In the genomic region with DNA sequence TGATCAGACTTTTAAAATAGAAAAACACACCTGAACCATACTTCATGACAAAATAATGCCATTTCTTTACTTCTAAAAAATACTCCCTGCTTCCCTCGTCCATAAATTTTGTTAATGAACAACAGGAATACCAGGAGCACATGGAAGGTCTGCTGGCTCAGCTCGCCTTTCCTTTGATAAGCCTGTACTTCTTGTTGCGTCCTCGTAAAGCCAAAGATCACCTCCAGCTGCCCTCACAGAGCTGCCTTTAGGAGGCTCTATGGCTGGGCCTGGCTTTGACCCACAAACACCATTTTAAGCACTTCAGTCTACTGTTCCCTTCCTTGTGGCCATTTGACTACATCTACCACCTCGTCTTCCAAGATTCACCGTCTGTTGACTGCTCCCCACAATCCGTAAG, we compare ENCODE assay signal across 23 mouse cellular contexts.
A peak's percentile ranks its signal among the peaks of the same experiment; 100 is the strongest.
DNase-seq lines count a peak whose midpoint lies in the region; ATAC-seq and TF ChIP-seq lines count a peak whose summit lies in the region.
"Had no signal": no experiment of that assay in that cellular context is flagged by ENCODE, and none has a peak within 500 bp of the region (broad histone marks: within the 10 kb centered on the region; RNA-seq: fewer than 3 reads in every experiment).

No protein-coding gene starts in this region.

- 93% methylated on average over 7 of the region's 7 CpGs for WGBS in midbrain, embryonic 10.5 days
- WGBS in midbrain, embryonic 15.5 days: 92% methylated on average over 7 of the region's 7 CpGs
- WGBS in limb, embryonic 10.5 days: 52% methylated on average over 7 of the region's 7 CpGs

- H3K9me3 ChIP-seq in midbrain, embryonic 10.5 days (replicated peaks): peaks cover 5% of the 10 kb centered on the region; the same call in 1 of the 2 replicates
- no peaks in the 10 kb centered on the region for H3K9me3 ChIP-seq in midbrain, embryonic 15.5 days
- no peaks in the 10 kb centered on the region for H3K9me3 ChIP-seq in limb, embryonic 10.5 days (replicated peaks)
- H3K9me3 ChIP-seq: forebrain, embryonic 15.5 days; heart, embryonic 15.5 days had no signal

- peak overlapping the region; percentile 50 for H3K27ac ChIP-seq in gastrocnemius, adult 2 months
- 0 out of 2 replicates have a peak overlapping the region, but pooled peaks have one; percentile 6 for H3K27ac ChIP-seq in midbrain, embryonic 10.5 days (replicated peaks)
- H3K27ac ChIP-seq in midbrain, embryonic 15.5 days: no peak overlapping the region
- 0 out of 2 replicates have a peak overlapping the region, but pooled peaks have one; percentile 1 for H3K27ac ChIP-seq in limb, embryonic 10.5 days
- H3K27ac ChIP-seq: embryonic facial prominence, embryonic 15.5 days; forebrain, embryonic 10.5 days; forebrain, embryonic 15.5 days; heart, adult 2 months; heart, embryonic 15.5 days had no signal

- H3K4me2 ChIP-seq in midbrain, embryonic 15.5 days: no peak overlapping the region
- H3K4me2 ChIP-seq: embryonic facial prominence, embryonic 15.5 days; forebrain, embryonic 15.5 days; heart, embryonic 11.5 days; heart, embryonic 15.5 days had no signal

- H3K27me3 ChIP-seq in midbrain, embryonic 10.5 days (ENCODE audit: low read depth, poor library complexity, severe bottlenecking): no peaks in the 10 kb centered on the region
- no peaks in the 10 kb centered on the region for H3K27me3 ChIP-seq in midbrain, embryonic 15.5 days (replicated peaks)
- no peaks in the 10 kb centered on the region for H3K27me3 ChIP-seq in limb, embryonic 10.5 days (ENCODE audit: low read depth, poor library complexity, severe bottlenecking)
- H3K27me3 ChIP-seq: CH12.LX; embryonic facial prominence, embryonic 15.5 days; forebrain, embryonic 15.5 days; heart, embryonic 15.5 days; Patski had no signal

- ATAC-seq in midbrain, embryonic 15.5 days (replicated peaks): no peak
- ATAC-seq: activated CD4-positive, CD25-positive, alpha-beta regulatory T cell, adult 4 months; forebrain, embryonic 15.5 days; Patski had no signal

- no peak for DNase-seq in gastrocnemius, adult 2 months
- DNase-seq in gastrocnemius, adult 18-20 months (ENCODE audit: low spot score): no peak
- DNase-seq in midbrain, embryonic 10.5 days (ENCODE audit: low spot score): no peak
- no peak for DNase-seq in limb, embryonic 10.5 days (ENCODE audit: low spot score)
- DNase-seq in yolk sac, embryonic 10.5 days (ENCODE audit: low spot score): peak; percentile 50
- no peak for DNase-seq in kidney, postnatal 10 days
- no peak for DNase-seq in retina, postnatal 1 day
- DNase-seq: adrenal gland, adult 2 months; adrenal gland, postnatal 25 days; embryo, embryonic 11 days; gastrocnemius, postnatal 14 days; heart, adult 2 months; heart, postnatal 14 days had no signal

- H3K36me3 ChIP-seq in midbrain, embryonic 10.5 days: peaks cover 2% of the 10 kb centered on the region; the same call in 1 of the 2 replicates
- H3K36me3 ChIP-seq in midbrain, embryonic 15.5 days (replicated peaks): no peaks in the 10 kb centered on the region
- no peaks in the 10 kb centered on the region for H3K36me3 ChIP-seq in limb, embryonic 10.5 days
- H3K36me3 ChIP-seq: embryonic facial prominence, embryonic 15.5 days; forebrain, embryonic 15.5 days; heart, embryonic 15.5 days had no signal

- no peak for TF ChIP-seq CTCF in gastrocnemius, adult 2 months (IDR thresholded peaks at IDR 0.05)

- no peak overlapping the region for H3K9ac ChIP-seq in midbrain, embryonic 15.5 days
- H3K9ac ChIP-seq: embryonic facial prominence, embryonic 15.5 days; forebrain, embryonic 15.5 days; heart, embryonic 15.5 days had no signal

- peaks cover 23% of the 10 kb centered on the region for H3K4me1 ChIP-seq in midbrain, embryonic 10.5 days
- H3K4me1 ChIP-seq in midbrain, embryonic 15.5 days: peaks cover 24% of the 10 kb centered on the region
- peaks cover 27% of the 10 kb centered on the region for H3K4me1 ChIP-seq in limb, embryonic 10.5 days

- no peak overlapping the region for H3K4me3 ChIP-seq in gastrocnemius, adult 2 months
- H3K4me3 ChIP-seq in midbrain, embryonic 10.5 days: no peak overlapping the region
- no peak overlapping the region for H3K4me3 ChIP-seq in midbrain, embryonic 15.5 days
- H3K4me3 ChIP-seq in limb, embryonic 10.5 days: no peak overlapping the region
- H3K4me3 ChIP-seq: embryonic facial prominence, embryonic 15.5 days; erythroblast, embryonic 14.5 days; forebrain, embryonic 10.5 days; forebrain, embryonic 15.5 days; heart, adult 2 months; heart, embryonic 15.5 days had no signal

- intact Hi-C loops in gastrocnemius, adult 2 months (cut with DNase I): loop anchor here (5.0 kb wide), 1 partner anchor 99 kb away; no protein-coding TSS in a partner anchor
